Mouse (Mus musculus) urinary bladder, adult 18-20 months (tissue): Measurements from ENCODE around the gene Olfr799.

Source experiments
- DNase-seq, 2 experiments: peaks; one replicate each; pipeline ENCODE4 v3.0.0; 2022; ENCODE audit warnings: low spot score in 2 of 2, mixed read lengths in 2 of 2

The Olfr799 gene

GRCm38 (mm10) chr10:129637184-129637583, at the start of gene Olfr799:
TSS of gene Olfr799 (plus strand) at chr10:129637484.
- DNase-seq, result no peak

GRCm38 (mm10) chr10:129612470-129612869, 24.8 kb upstream of the Olfr799 start, which contains the start of gene Olfr796:
TSS of gene Olfr796 (minus strand) at chr10:129612570.
- no peak for DNase-seq

DNA sequence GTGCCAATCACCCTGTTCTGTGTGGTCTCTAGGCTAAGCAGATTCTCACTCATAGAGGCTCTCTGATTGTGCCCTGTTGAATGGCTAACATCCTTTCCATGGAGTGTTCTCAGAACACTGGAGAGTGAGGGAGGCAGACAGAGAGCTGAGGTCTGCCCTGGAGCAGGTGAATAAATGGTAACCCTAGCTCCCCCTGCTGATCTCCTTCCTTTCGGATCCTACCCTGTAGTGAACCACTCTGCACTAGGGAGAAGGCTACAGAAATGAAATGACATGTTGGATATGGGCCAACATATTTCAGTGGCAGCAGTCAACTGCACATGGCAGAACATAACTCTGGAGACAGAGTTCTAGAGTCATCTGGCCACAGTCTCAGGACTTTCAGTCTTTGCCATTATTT, 15.6 kb upstream of the Olfr799 start:
- DNase-seq, result no peak

GRCm38 (mm10) chr10:129623251-129623650, 14.0 kb upstream of the Olfr799 start:
- DNase-seq, result no peak

DNA sequence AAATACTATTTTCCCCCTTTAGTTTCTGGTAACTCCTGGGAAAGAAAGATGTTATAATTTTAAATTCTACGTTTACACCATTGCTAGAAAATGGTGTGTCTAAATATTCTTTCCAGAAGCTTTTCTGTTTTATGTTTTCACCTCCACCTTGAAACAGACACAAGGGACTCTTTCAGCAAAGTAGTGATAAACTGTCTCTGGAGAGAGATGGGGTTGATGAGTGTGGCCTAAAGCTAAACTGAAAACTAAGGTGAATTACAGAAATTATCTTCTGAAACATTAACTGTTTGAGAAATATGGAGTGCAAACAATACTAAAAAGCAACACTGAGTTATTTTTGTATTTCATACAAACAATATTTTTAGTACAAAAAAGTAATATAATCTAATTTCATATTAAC, 9.4 kb upstream of the Olfr799 start, which contains the start of gene Olfr798:
TSS of gene Olfr798 (minus strand) at position 101 of the 400 bp plus-strand sequence.
- no peak for DNase-seq

- DNase-seq, result no peak
Observed at GRCm38 (mm10) chr10:129651763-129652162, 14.5 kb downstream of the Olfr799 start.

GRCm38 (mm10) chr10:129657394-129657793, 20.1 kb downstream of the Olfr799 start, which contains the start of gene Olfr800:
TSS of gene Olfr800 (plus strand) at chr10:129657694.
- no peak for DNase-seq

DNA sequence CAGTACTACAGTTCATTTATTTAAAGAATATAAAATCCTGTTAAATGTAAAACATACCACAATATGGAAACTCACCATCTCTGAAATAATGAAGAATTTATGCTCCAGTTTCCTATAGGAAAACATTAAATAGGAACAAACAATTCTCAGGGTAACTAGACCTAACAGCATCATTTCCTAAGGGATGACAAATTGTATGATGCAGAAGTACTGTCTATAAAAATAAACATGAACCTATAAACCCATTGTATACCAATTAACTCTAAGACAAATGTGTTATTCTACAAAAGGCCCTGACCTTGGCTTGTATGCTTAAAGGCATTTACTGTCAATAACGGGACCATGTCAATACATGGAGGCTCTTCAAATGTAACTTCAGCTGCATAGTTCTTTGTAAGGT, 36.5 kb downstream of the Olfr799 start, which contains the start of gene Olfr801:
TSS of gene Olfr801 (minus strand) at position 101 of the 400 bp plus-strand sequence.
- no peak for DNase-seq

GRCm38 (mm10) chr10:129688069-129688468, 50.8 kb downstream of the Olfr799 start, which contains the start of gene Olfr802:
TSS of gene Olfr802 (minus strand) at chr10:129688169.
- DNase-seq, result no peak

DNA sequence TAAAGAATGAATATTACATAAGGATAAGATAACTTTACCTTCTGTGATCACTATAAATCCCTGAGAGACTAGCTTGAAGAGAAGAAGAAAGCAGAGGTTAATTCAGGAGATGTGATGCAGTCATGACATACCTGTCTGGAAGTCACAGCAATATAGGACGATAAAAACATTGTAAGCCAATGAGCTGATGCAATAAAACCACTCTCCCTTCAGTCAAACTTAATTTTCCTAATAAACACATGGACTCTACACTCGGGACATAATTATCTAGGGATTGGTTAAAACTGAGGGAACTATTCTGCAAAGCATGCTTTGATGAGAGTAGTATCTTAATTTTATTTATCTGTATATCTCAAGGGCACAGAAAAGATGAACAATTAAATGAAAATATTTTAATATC, 56.9 kb downstream of the Olfr799 start, which contains the start of gene Olfr803:
TSS of gene Olfr803 (minus strand) at position 101 of the 400 bp plus-strand sequence.
- no peak for DNase-seq
